Mouse (Mus musculus) adrenal gland, postnatal 25 days (tissue): ENCODE results near the gene Il24. TPM values are rescaled to one million over a fixed set of nuclear protein-coding genes. Genes with fewer than 3 reads are reported as not detected.

ENCODE experiments used
- DNase-seq: peaks from one replicate; pipeline ENCODE4 v3.0.0; 2021; ENCODE audit warnings: mixed read lengths
- total RNA-seq: library from RNA; stranded (reverse); gene quantifications from 2 replicates; pipeline ENCODE4 v1.2.3, GENCODE M21; 2021

Il24 gene
- total RNA-seq, 1 experiment from 2014 or later: not detected

DNA sequence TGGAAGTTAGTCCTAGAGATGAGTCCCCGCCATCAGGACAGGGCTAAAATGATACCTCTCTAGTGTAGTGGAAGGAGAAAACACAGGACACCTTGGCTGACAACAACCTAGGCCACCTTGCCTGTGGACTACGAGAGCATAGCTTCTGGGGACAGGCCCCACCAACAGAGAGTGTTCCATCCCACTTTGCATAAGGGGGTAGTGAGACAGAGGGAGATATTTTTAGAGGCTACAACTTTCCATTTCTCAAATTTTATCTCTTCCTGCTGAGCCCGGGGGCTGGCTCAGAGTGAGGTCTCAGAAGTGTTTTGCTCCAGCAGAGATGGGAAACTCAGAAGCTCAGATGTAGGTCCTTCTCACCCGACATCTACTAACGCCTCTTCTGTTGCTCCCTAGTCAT, 36.8 kb downstream of the Il24 start:
- no peak for DNase-seq

DNA sequence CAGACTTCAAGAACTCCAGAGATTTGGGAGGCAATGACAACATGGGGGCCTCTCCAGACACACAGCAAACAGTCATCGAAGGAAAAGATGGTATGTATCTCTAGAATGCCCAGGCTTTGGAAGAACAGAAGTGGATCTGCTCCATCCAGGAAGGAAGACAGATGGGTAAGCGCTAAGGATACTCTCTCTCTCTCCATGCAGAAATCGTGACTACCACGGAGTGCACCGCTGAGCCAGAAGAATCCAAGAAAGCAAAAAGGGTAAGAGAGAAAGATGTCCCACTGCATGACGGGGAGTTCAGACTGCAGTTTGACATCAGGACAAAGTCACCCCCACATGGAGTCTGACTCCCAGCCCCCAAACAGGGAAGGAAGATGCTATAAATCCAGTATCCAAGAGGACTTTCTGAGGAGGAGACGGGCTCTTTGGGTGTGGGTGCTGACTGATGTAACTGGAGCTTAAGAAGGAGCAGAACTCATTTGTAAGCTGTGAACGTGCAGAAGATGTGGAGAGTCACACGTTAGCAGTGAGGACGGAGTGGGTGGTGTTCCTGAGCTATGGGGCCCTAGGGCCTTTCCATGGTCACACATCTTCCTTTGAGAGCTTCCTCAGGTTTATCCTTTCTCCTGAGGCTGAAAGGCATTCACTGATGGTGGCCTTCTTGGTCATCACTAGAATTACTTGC, 37.6 kb downstream of the Il24 start:
- DNase-seq: no peak

DNA sequence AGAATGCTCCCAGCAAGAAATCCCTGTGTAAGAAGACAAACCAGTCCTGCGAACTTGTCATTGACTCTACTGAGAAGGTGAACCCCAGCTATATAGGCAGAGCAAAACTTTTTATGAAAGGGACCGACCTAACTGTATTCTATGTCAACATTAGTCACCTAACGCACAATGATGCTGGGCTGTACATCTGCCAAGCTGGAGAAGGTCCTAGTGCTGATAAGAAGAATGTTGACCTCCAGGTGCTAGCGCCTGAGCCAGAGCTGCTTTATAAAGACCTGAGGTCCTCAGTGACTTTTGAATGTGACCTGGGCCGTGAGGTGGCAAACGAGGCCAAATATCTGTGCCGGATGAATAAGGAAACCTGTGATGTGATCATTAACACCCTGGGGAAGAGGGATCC, 42.7 kb downstream of the Il24 start:
- no peak for DNase-seq

DNA sequence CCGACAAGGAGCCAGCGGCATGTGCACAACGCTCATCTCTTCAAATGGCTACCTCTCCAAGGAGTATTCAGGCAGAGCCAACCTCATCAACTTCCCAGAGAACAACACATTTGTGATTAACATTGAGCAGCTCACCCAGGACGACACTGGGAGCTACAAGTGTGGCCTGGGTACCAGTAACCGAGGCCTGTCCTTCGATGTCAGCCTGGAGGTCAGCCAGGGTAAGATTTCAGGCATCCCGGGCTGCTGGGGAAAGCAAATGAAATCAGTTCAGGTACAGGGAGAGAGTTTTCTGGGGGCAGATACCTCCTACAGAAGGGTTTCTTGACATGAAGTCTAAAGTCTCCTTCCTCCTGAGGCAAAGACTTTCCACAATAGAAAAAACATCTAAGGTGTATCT, 45.6 kb downstream of the Il24 start:
- DNase-seq: no peak

DNA sequence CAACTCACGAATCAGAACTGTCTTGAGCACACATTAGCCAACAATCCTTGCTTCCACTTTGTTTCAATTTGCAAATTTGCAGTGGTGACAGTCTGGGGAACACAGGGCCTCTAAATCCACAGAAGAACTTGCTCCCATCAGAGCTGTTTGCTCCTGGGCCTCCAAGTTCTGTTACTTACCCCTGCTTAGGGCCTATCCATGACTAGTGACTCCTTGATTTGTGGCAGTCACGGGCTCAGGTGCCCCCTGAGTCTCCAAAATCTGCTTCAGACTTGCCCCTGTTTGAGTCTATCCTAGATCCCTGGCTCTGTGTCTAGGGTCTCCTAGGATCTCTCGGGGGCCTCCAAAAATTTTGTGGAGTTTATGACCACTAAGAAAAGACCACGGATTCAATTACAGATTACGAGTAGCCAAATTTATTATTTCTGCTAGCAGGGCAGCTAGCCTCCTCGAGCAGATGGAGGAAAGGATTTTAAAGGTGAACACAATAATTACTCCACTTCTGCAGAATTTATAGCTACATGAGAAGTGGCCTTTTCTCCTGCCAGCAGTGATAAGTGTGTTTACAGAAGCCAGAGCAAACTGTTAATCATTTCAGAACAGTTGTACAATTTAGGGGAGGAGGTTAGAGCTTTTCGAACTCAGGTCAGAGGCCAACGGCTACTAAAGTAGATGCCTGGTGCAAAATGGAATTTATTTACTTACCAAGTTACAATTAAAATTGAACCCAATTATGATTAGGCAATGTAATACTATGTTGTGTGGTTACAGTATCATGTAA, 46.5 kb downstream of the Il24 start:
- no peak for DNase-seq

DNA sequence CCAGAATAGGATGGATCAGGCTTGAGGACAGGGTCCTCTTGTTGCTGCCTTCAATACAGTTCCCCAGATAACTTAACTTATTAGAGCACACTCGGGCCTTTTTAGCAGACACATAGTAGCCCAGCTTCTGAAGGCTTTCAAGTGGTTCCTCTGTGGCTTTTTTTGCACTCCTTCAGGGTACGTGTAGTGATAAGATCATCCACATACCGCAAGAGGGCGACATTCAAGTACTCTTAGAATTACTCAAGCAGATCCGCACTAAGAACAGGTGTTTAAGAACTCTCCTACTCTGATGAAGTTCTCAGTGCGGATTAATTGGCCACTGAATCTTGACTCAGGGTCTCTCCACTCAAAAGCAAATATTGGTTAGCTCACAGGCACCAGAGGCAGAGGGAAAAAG, 49.0 kb downstream of the Il24 start:
- no peak for DNase-seq

DNA sequence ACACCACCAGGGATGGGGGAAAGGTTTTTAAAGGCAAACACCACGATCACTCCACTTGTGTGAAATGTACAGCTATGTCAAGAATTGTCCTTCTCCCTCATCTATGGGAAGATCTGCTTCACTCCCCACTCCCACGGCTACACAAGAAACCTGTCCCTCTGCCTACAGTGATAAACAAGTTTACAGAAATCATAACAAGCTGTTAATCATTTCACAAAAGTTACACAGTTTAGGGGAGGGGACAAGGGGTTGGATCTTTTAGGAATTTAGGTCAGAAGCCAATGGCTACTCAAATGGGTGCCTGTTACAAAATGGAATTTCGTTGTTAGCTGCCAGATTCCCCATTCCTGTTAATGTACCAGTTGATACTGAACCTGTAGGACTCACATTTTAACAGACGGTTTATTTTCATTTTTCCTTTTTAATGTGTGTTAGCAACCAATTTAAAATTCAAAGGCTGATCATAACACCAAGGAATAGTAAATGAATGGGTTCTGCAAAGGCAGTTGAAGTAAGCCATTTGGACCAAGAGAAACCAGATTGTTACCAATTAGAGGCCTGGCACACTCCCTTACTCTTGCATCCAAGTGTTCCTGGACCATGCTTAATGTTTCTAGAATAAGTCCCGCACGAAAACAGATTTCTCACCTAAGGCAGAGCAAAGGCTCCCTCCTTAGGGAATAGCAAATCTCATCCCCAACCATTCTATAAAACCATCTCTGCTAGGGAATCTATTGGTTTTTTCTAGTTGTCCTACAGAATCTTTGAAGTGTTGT, 51.9 kb downstream of the Il24 start:
- DNase-seq: no peak

DNA sequence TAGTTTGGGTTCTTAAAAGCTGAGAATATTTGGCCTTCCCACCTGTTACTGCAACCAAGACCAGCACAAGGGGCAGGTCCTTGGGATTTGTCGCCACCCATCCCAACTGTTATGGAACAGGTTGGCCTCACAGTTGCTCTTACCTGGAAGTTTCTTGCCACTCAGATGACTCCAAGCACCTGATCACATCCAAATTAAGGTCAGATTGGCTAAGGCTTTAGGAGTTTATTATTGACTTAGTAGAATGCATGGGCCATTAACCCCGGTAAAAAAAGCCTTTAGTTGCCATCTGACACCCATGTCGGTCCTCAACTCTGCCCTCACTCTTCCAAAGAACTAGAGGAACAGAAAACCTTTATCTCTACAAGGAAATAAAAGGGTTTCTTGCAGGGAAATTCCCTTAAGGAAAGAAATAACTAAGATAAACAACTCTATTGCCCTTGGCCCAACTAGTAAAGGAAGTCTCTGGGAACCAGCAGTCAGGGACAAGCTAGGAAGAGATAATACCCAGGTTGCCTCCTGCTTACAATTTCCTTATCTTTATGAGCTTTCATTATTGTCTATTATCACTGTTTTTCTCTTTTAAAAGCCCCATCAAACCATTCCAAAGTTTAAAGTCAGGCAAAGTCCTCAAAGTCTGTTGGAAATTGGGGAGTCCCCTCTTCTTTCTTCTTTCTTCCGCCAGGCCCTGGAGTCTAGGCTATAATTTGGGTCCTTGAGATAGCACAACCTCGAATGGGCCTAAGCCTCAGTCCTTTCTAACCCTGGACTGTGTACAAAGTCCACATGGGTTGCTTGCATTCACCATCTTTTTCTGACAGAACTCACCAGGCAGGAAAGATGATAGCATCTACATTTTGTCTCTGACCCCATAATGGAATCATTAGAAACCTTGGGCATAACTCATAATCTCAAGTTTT, 54.8 kb downstream of the Il24 start:
- no peak for DNase-seq

Other genes with a start within 250 kb of the Il24 start
- 3.8 TPM in 1 of 2 replicates, not detected in the other for gene C4bp, start 225.8 kb downstream of the Il24 start, total RNA-seq
- gene Gm29427, start 171.7 kb downstream of the Il24 start, total RNA-seq: 0.21 TPM in 1 of 2 replicates, not detected in the other
- 8.7 and 9.9 TPM in 2 replicates for gene Yod1, start 170.1 kb downstream of the Il24 start, total RNA-seq
- gene Pfkfb2, start 158.2 kb downstream of the Il24 start, total RNA-seq: 29.3 and 34.7 TPM in 2 replicates
- 2.5 and 3.4 TPM in 2 replicates for gene AA986860, start 155.5 kb downstream of the Il24 start, total RNA-seq
- gene Fcamr, start 86.6 kb downstream of the Il24 start, total RNA-seq: not detected in 2 replicates
- gene Pigr, start 60.8 kb downstream of the Il24 start, total RNA-seq: 2.6 TPM in 1 of 2 replicates, not detected in the other
- gene Fcmr, start 21.8 kb downstream of the Il24 start, total RNA-seq: 0.76 and 1.1 TPM in 2 replicates
- gene Il20, start 24.0 kb upstream of the Il24 start, total RNA-seq: not detected in 2 replicates
- gene Il19, start 52.7 kb upstream of the Il24 start, total RNA-seq: not detected in 2 replicates
- not detected in 2 replicates for gene Il10, start 132.4 kb upstream of the Il24 start, total RNA-seq
- 134 and 159 TPM in 2 replicates for gene Mapkapk2, start 210.4 kb upstream of the Il24 start, total RNA-seq